Mouse (Mus musculus) spleen, adult 2 months (tissue): ENCODE results near the gene Cpsf4. TPM values are rescaled to one million over a fixed set of nuclear protein-coding genes. Genes with fewer than 3 reads are reported as not detected.

ENCODE experiments used
- DNase-seq, 2 experiments: peaks; one replicate each; pipeline versions ENCODE4 v3.0.0 to v3.0.0-alpha.2; 2012 to 2021; ENCODE audit warnings: low spot score in 2 of 2, low read depth in 1 of 2
- H3K27ac ChIP-seq: fragments of 200-500 bp; 2 replicates; pipeline ENCODE4 v1.5.1; 2012; ENCODE audit warnings: low read length, inconsistent platforms; ENCODE audit not compliant: insufficient read depth
- H3K27me3 ChIP-seq: fragments of 200-500 bp; 2 replicates; pipeline ENCODE4 v1.6.1; 2012; ENCODE audit warnings: mild to moderate bottlenecking, moderate library complexity, low read length, inconsistent platforms; ENCODE audit not compliant: control insufficient read depth, insufficient read depth
- H3K36me3 ChIP-seq: fragments of 200-500 bp; 2 replicates; pipeline ENCODE4 v1.6.1; 2012; ENCODE audit warnings: mild to moderate bottlenecking, low read length, inconsistent platforms; ENCODE audit not compliant: control insufficient read depth, insufficient read depth
- H3K4me1 ChIP-seq: fragments of 200-500 bp; 2 replicates; pipeline ENCODE4 v1.6.1; 2011; ENCODE audit warnings: inconsistent platforms; ENCODE audit not compliant: control insufficient read depth, insufficient read depth, insufficient read length
- H3K4me3 ChIP-seq: fragments of 200-500 bp; 2 replicates; pipeline ENCODE4 v1.5.1; 2011; ENCODE audit warnings: mild to moderate bottlenecking, inconsistent platforms; ENCODE audit not compliant: insufficient read depth, insufficient read length; ENCODE audit errors: extremely low read depth
- CTCF ChIP-seq: fragments of 200-500 bp; IDR thresholded peaks from 2 replicates; pipeline ENCODE4 v1.5.1; 2011; ENCODE audit warnings: mild to moderate bottlenecking, inconsistent platforms; ENCODE audit not compliant: insufficient read depth, insufficient read length, insufficient replicate concordance; ENCODE audit errors: extremely low read depth
- POLR2A ChIP-seq: fragments of 200-500 bp; IDR thresholded peaks from 2 replicates; pipeline ENCODE4 v1.6.1; 2011; ENCODE audit warnings: low read depth, low read length, inconsistent platforms
- WGBS: fragments of 180-500 bp; shearing (Covaris S2); methylation state at CpG from one replicate; pipeline ENCODE4 v1.1.7; 2018; 5-methylcytosine and 5-hydroxymethylcytosine counted together
- polyA plus RNA-seq: library from polyadenylated mRNA; depleted of rRNA; stranded (reverse); fragments of >200 nt; gene quantifications from 2 replicates; pipeline ENCODE4 v1.2.3, GENCODE M21; 2012

Gene Cpsf4
- polyA plus RNA-seq, 1 experiment = 25.5 TPM

- WGBS = 89% methylated on average over 4 of the region's 4 CpGs
- no peak for DNase-seq
- no peak overlapping the region for H3K27ac ChIP-seq
- H3K4me3 ChIP-seq = no peak overlapping the region
- TF ChIP-seq CTCF = no peak
- no peak for TF ChIP-seq POLR2A
- H3K27me3 ChIP-seq = no peaks in the 10 kb centered on the region
- peaks cover 5% of the 10 kb centered on the region for H3K36me3 ChIP-seq
- H3K4me1 ChIP-seq = no peaks in the 10 kb centered on the region
Measured at GRCm38 (mm10) chr5:145211340-145211739, 44.3 kb downstream of the Cpsf4 start.

- Histone ChIP-seq H3K4me1 (no peaks in the 10 kb centered on the region), H3K4me3 (no peak overlapping the region), H3K36me3 (peaks cover 5% of the 10 kb centered on the region), H3K27me3 (no peaks in the 10 kb centered on the region), H3K27ac (no peak overlapping the region)
- WGBS = 97% methylated on average over 4 of the region's 4 CpGs
- DNase-seq = no peak
- TF ChIP-seq POLR2A (no peak), CTCF (no peak)
Measured at GRCm38 (mm10) chr5:145212216-145212615, 45.2 kb downstream of the Cpsf4 start.

- H3K27me3 ChIP-seq = no peaks in the 10 kb centered on the region
- no peak for DNase-seq
- H3K36me3 ChIP-seq = peaks cover 9% of the 10 kb centered on the region
- no peaks in the 10 kb centered on the region for H3K4me1 ChIP-seq
- H3K4me3 ChIP-seq = no peak overlapping the region
- H3K27ac ChIP-seq = no peak overlapping the region
- TF ChIP-seq CTCF (no peak), POLR2A (no peak)
- 95% methylated on average over 3 of the region's 3 CpGs for WGBS
Measured at GRCm38 (mm10) chr5:145213505-145213904, 46.5 kb downstream of the Cpsf4 start.

GRCm38 (mm10) chr5:145214679-145215078 lies 47.7 kb downstream of the Cpsf4 start:
- Histone ChIP-seq H3K36me3 (peaks cover 13% of the 10 kb centered on the region), H3K4me1 (no peaks in the 10 kb centered on the region), H3K4me3 (no peak overlapping the region), H3K27me3 (no peaks in the 10 kb centered on the region), H3K27ac (no peak overlapping the region)
- no peak for TF ChIP-seq CTCF
- no peak for TF ChIP-seq POLR2A
- 82% methylated on average over 4 of the region's 4 CpGs for WGBS
- DNase-seq = no peak

GRCm38 (mm10) chr5:145217746-145218145 lies 50.7 kb downstream of the Cpsf4 start:
- Histone ChIP-seq H3K27ac (no peak overlapping the region), H3K36me3 (peaks cover 25% of the 10 kb centered on the region), H3K27me3 (no peaks in the 10 kb centered on the region), H3K4me1 (no peaks in the 10 kb centered on the region), H3K4me3 (no peak overlapping the region)
- DNase-seq = no peak
- WGBS = 84% methylated on average over 6 of the region's 6 CpGs
- TF ChIP-seq POLR2A (no peak), CTCF (no peak)

GRCm38 (mm10) chr5:145218206-145218605 lies 51.2 kb downstream of the Cpsf4 start:
- H3K27me3 ChIP-seq = no peaks in the 10 kb centered on the region
- DNase-seq = no peak
- H3K4me3 ChIP-seq = no peak overlapping the region
- H3K27ac ChIP-seq = no peak overlapping the region
- 96% methylated on average over 21 of the region's 21 CpGs for WGBS
- H3K4me1 ChIP-seq = no peaks in the 10 kb centered on the region
- TF ChIP-seq POLR2A (no peak), CTCF (no peak)
- peaks cover 23% of the 10 kb centered on the region for H3K36me3 ChIP-seq

- TF ChIP-seq CTCF = no peak
- no peak for TF ChIP-seq POLR2A
- Histone ChIP-seq H3K4me1 (no peaks in the 10 kb centered on the region), H3K27ac (no peak overlapping the region), H3K4me3 (no peak overlapping the region), H3K27me3 (no peaks in the 10 kb centered on the region), H3K36me3 (peaks cover 23% of the 10 kb centered on the region)
- DNase-seq = no peak
- WGBS = 93% methylated on average over 20 of the region's 20 CpGs
Measured at GRCm38 (mm10) chr5:145218671-145219070, 51.7 kb downstream of the Cpsf4 start.

GRCm38 (mm10) chr5:145219981-145220380 lies 53.0 kb downstream of the Cpsf4 start:
- H3K4me1 ChIP-seq = no peaks in the 10 kb centered on the region
- no peak for DNase-seq
- no peaks in the 10 kb centered on the region for H3K27me3 ChIP-seq
- no peak overlapping the region for H3K27ac ChIP-seq
- H3K4me3 ChIP-seq = no peak overlapping the region
- H3K36me3 ChIP-seq = peaks cover 23% of the 10 kb centered on the region
- 96% methylated on average over 8 of the region's 8 CpGs for WGBS
- TF ChIP-seq CTCF (no peak), POLR2A (no peak)
